8 mouse cellular contexts compared by ENCODE assay signal in genomic region chr17:78936466-78937228, GRCm38 (mm10). TPM values are rescaled to one million over a fixed set of nuclear protein-coding genes. Genes with fewer than 3 reads are reported as not detected.
DNase-seq lines count a peak whose midpoint lies in the region; ATAC-seq lines count a peak whose summit lies in the region.

Gene Cebpz (minus strand): TSS chr17:78937066.
Gene Ndufaf7 (plus strand): TSS chr17:78937136.

- H3K9ac ChIP-seq in hindbrain, embryonic 15.5 days: peak within 1 kb of the TSS; percentile 72

- DNase-seq in R1 (ENCODE audit: low read depth, low spot score): peak; percentile 100
- peak; percentile 98 to 99 for DNase-seq in cerebellum, postnatal 25 days
- DNase-seq in frontal cortex, postnatal 36 days (ENCODE audit: low spot score in 2 of 2): peak; percentile 95 to 98
- peak; percentile 98 for DNase-seq in left cerebral cortex, adult 11 months (ENCODE audit: low spot score)
- DNase-seq in lung, postnatal 4 days: peak; percentile 97 to 98
- peak; percentile 97 for DNase-seq in retina, postnatal 7 days (ENCODE audit: low read depth, low spot score)
- DNase-seq in urinary bladder, adult 2 months (ENCODE audit: low spot score): peak; percentile 80

- H3K4me3 ChIP-seq in hindbrain, embryonic 15.5 days: peak within 1 kb of the TSS; percentile 85

- peaks cover 35% of the 10 kb centered on the region for H3K4me1 ChIP-seq in hindbrain, embryonic 15.5 days (replicated peaks)

- ATAC-seq in hindbrain, embryonic 15.5 days (ENCODE audit: low FRiP score, low read depth): peak; percentile 100

- peak within 1 kb of the TSS; percentile 66 for H3K27ac ChIP-seq in hindbrain, embryonic 15.5 days (replicated peaks)

- peaks cover 39% of the 10 kb centered on the region for H3K36me3 ChIP-seq in hindbrain, embryonic 15.5 days

- WGBS in hindbrain, embryonic 15.5 days: under 1% methylated on average over 45 of the region's 45 CpGs

- H3K27me3 ChIP-seq in hindbrain, embryonic 15.5 days: no peaks in the 10 kb centered on the region

- H3K4me2 ChIP-seq in hindbrain, embryonic 15.5 days: peak within 1 kb of the TSS; percentile 78

- no peaks in the 10 kb centered on the region for H3K9me3 ChIP-seq in hindbrain, embryonic 15.5 days

RNA-seq across cellular contexts. Expression of gene Cebpz, which starts in this region (rescaled TPM):
- polyA plus RNA-seq in hindbrain, embryonic 15.5 days (2015; fragmentation: Nextera tagmentation; extraction: Ambion mirVana): 38.6 and 42.6 TPM in 2 replicates
- 15.1 and 19.2 TPM in 2 replicates for polyA plus RNA-seq in urinary bladder, adult 2 months (2012; rRNA removed)

RNA-seq across cellular contexts. Expression of gene Ndufaf7, which starts in this region (rescaled TPM):
- polyA plus RNA-seq in hindbrain, embryonic 15.5 days (2015; fragmentation: Nextera tagmentation; extraction: Ambion mirVana): 58.8 and 62.1 TPM in 2 replicates
- polyA plus RNA-seq in urinary bladder, adult 2 months (2012; rRNA removed): 28.1 and 29.5 TPM in 2 replicates

Comparison
In these comparisons a context has a peak if more than half of its experiments do, and no peak if none do; other contexts are left out.
1. Peak in every context shown above with its lines: DNase-seq, ATAC-seq, H3K4me3 ChIP-seq and H3K27ac ChIP-seq.